Mouse (Mus musculus) natural killer cell, adult 2 months (primary cell): Measurements from ENCODE around the gene Pacsin2.

ENCODE experiments used
- DNase-seq, 2 experiments: peaks; one replicate each; pipeline ENCODE4 v3.0.0; 2022; ENCODE audit warnings: low spot score in 2 of 2

The Pacsin2 gene

DNA sequence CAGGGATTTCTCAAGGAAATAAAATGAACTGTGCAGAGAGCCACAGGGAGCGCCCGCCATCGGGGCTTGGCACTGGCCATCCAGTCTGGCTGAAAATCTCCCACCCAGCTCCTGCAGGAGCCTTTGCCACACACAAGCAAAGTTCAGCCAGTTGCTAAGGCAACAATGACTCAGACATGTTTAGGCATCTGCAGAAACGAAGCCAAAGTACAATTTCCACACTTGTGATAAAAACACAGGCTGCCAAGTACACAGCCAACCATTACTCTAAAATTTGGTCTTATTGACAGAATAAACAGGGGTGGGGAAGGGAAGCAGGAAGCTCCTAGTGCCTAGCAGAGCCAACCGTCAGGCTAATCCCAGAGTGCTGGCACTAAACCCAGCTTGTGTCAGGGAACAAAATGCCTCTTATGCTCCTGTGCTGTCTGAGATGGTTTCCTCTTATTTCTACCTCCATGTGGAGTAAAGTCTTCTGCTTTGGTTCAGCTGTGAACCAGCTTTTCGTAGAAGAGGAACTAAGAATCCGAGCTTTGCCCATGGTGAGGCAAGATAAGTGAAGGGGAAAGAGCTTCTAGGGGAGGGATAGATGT is 12.7 kb downstream of the Pacsin2 start:
- DNase-seq, result no peak

DNA sequence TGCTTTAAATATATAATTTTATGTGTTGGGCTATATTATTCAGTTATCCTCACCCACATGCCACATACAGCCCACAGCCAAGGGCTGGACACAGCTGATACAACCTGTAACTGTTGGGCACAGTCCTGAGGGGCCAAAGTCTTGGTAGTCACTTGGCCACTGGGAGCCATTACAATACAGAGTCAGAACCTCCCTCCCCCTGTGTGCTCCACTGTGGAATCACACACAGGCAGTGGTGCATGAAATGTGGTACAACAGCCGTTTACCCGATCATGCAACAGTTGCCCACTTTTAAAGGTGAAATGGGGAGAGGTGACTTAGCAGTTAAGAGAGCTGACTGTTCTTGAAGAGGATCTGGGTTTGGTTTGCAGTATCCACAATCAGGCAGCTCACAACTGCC is 14.4 kb downstream of the Pacsin2 start:
- no peak for DNase-seq

GRCm38 (mm10) chr15:83448646-83449045 is 15.8 kb downstream of the Pacsin2 start:
- no peak for DNase-seq

DNA sequence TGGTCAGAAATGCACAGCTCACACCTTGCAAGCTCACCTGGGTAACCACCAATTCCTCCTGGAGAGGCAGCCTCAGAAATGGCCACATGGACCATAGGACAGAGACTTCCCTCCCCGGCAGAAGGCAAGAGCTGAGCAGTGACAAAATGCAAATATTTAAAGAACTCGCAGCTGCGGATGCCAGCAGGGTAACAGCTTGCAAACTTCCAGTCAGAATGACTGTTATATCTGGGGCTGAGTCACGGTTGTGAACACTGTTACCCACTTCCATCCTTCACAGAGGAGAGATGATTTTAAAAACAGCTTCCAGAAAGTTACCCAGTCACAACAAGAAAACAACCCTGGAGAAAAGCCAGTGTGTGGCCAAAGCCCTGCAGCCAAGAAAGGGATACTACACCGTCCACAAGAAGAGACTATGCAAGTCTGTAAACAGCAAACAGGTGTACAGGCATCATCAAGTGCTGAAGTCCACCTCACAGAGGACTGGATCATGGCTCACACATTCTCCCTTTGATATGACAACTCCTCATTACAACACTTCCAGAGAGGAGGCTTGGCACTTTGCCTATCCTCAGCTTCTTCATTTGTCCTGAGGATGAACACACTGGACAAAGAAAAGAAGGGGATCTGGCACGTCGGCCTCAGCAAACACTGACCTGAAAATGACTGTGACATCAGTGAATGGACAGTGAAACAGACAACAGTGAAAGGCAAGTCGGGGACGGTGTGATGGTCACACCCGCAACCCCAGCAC is 16.4 kb downstream of the Pacsin2 start:
- DNase-seq, result no peak

- DNase-seq, result no peak
Observed at GRCm38 (mm10) chr15:83445908-83446307, 18.5 kb downstream of the Pacsin2 start.

DNA sequence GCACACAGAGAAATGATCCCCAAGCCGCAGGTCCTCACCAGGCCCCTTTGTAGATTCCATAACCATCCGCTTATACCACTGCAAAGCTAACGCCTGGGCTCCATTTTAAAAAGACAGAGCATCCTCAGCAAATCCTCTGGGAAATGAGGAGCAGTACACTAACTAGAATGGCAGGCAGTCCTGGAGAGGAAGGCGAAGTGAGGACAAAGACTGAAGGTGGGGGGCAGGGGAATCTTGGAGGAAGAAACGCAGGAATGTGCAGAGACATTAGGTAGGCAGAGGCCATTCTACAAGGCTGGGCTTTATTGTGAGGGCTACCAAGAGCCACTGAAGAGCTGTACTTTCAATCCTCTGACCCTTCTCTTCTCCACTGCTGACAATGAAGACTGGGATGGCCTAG is 19.0 kb downstream of the Pacsin2 start:
- DNase-seq, result no peak

DNA sequence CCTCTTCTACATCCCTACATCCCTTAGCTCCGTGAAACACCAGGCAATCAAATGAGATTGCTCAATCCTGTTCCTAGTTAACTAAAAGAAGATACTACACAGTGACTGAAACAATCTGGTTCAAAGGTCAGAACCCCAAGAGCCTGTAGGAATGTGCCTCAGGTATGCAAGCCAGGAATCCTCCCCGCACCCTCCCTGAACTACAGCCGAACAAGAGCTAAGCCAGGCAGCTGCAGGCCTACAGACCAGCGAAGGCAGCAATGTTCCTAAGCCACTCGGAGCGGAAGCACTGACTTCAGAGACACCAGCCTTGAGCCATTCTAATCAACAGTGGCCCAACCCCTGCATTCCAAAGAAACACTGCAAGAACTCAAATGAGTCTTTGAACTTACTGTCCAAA is 20.0 kb downstream of the Pacsin2 start:
- no peak for DNase-seq

DNA sequence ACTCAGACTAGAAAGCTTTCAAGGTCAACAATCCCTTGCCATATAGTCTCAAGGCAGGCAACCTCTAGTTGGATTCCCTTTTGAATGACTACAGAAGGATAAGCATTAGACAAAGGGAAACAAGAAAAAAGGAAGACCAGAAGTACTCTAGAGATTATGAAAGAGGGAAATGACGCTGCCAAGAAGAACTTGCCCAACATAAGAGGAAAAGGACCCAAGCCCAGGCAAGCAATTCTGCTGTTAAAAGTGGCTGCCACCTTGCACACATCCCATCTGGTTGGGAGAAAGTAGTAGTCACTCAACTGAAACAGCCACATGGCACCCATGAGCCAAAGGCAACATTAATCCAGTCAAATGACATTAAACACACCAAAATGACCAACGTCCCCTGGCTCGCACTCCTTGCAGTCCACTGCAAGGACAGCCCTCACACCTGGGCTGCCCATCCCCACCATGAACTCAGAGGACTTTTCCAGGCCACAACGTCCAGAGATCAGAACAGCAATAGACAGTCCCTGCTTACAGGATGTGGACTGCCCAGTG is 21.8 kb downstream of the Pacsin2 start:
- DNase-seq, result no peak

DNA sequence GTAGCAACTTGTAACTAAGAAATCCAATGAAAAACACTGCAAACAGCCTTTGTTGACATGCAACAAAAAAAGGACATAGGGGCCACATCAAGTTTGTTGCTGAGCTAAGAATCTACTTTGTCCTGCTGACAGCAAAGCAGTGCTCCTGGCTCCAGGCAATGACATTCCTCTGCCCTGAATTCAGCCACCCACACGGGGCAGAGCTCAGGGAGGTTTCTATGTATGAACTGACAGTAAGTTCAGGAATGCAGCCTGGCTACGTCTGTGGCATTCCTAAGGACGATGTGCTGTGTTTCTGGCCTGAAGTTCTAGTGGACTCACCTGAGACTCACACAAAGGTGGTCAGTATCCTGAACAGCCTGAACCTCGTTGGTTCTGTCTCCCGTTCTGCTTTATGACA is 23.7 kb downstream of the Pacsin2 start:
- no peak for DNase-seq

DNA sequence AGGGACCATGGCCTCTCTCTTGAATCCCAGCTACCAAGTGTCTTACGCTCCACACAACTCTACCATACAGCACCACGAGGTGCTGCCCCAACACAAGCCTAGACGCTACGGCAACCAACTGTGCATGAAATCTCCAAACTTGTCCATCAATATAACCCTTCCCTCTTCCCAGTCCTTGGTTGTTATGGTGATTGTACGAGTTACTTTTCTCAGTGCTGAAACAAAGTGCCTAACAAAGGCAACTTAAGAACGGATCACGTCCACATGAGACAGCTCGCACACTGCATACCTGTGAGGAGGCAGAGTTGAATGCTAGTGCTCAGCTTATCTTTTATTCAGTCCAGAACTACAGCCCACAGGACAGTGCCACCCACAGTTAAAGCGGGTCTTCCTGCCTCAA is 27.9 kb downstream of the Pacsin2 start:
- DNase-seq, result no peak

- no peak for DNase-seq
Observed at GRCm38 (mm10) chr15:83435324-83436090, 28.9 kb downstream of the Pacsin2 start.

DNA sequence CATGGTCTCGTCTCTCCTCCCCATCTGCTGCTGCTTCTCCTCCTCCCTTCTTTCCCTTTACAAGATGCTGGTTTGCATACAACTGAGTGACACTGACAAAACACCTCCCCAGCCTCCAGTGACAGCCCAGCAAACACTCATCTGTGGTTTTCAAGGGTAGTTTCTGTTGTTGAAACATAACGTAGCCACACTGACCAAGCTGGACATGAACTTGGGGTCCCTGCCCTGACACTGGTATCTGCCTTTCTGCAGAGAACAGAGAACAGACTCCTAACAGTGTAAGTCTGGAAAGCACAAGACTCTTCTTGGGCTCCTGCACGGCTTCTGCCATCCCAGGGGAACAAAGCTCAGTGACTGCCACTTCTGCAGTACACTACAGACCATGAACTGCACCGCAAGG is 29.7 kb downstream of the Pacsin2 start:
- no peak for DNase-seq

DNA sequence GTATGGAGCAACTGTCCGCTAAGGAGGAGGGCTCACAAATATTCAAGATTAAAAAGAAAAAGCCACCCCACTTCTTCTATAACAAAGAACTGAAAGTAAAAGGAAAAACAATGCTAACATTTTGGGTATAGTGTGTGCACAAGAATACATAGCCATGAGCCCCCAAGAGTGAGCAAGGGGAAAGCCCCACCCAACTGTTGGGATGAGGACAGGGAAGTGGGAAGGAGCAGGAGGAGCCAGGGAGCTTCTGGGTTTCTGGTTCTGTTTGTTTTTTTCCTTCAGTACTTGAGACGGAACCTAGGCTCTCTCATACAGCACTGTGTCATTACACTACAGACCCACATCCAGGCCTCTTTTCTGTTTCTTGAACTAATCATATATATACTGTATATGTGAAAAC is 31.1 kb downstream of the Pacsin2 start:
- DNase-seq, result no peak

DNA sequence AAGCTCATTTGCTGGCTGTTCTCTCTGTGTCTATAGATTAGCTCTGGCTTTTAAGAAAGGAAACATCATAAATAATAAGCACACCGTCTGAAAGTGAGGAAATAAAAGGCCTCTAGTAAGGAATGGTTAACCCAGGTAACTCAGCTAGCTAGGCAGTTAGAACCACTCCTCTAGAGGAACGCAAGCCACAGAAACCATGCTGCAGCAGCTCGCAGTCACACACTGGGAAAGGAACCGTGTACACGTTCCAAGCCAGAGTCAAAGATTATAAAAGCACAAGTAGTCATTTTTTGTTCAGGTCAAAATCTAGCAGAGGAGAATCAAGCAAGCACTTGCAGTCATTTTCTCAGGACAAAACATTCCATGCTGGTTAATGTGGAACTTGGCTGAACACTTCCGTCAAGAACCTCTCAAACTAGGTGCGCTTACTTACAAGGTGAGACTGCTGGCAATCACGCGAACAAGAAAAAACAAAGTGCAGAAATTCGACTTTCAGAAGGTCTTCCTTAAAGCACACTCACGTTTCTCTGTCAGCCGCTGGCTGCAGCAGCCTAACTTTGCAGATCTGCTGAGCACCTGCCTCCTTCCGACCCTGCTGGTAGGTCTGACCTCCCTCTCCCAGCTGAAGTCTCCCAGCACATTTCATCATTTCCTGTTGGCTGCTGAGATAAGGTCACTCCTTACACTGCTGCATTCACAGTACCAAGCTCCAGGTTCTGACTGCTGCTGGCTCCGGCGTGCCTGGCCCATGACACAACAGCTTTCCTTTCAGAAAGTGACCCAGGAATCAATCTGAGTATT is 32.0 kb downstream of the Pacsin2 start:
- DNase-seq, result no peak

DNA sequence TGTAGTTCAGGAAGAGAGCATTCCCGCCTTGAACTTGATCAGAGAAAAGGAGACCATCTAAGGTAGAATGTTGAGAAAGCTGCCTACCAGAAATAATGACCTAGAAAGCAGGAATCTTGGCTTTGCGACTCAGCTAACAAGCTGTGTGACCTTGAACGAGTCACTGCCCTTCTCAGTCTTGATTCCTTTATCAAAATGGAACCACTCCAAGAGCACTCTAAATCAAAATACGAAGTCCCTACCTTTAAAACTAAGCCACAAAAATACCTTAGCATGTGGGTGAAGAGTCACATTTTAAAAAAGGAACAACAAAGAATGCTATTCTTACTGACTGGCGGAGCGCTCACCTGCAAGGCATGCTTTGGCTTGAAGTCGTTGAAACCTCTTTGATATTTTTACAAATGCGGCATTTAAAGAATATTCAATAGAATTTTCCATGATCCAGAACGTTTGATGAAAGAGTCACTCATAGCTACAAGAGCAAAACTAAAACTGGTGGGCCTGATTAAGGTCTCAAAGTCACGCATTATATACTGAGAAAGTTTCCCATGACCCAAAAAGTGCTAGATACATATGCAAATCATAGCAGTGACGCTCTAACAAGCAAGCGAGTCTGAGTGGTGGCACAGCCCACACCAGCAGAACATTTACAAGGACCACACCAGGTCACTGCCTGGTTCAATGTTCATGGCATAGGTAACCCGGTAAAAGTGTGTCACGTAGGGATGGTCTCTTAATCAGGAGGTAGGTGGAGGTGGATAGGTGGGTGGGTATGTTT is 33.2 kb downstream of the Pacsin2 start:
- DNase-seq, result no peak

DNA sequence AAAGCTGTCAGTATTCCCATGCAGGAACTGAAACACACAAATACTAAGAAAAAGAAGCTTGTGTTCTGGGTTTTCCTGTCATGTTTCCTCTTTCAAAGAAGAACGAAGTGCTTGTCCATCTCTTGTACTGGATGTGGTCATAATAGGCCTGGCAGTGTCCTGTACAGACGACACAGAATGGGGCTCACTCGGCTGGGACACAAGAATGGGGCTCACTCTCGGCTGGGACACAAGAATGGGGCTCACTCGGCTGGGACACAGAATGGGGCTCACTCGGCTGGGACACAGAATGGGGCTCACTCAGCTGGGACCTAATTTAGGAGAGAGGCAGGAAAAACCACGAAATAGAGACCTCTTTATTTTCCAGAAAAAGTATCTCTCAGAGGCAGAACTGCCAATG is 34.0 kb downstream of the Pacsin2 start:
- DNase-seq, result no peak

DNA sequence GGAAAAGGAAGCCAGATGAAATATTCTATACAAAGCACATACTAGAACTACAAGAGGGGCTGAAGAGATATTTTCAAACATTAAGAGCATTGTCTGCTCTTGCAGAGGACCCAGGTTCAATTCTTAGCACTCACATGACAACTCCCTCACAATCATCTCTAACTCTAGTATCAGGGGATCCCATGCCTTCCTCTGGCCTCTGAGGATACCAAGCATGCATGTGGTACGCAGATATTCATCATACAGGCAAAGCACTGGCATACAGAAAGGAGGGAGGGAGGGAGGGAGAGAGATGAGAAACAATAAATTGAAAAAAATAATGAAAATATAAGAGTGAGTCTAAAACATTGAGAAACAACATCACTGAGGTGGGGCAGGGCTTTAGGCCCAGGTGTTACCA is 35.8 kb downstream of the Pacsin2 start:
- DNase-seq, result no peak

DNA sequence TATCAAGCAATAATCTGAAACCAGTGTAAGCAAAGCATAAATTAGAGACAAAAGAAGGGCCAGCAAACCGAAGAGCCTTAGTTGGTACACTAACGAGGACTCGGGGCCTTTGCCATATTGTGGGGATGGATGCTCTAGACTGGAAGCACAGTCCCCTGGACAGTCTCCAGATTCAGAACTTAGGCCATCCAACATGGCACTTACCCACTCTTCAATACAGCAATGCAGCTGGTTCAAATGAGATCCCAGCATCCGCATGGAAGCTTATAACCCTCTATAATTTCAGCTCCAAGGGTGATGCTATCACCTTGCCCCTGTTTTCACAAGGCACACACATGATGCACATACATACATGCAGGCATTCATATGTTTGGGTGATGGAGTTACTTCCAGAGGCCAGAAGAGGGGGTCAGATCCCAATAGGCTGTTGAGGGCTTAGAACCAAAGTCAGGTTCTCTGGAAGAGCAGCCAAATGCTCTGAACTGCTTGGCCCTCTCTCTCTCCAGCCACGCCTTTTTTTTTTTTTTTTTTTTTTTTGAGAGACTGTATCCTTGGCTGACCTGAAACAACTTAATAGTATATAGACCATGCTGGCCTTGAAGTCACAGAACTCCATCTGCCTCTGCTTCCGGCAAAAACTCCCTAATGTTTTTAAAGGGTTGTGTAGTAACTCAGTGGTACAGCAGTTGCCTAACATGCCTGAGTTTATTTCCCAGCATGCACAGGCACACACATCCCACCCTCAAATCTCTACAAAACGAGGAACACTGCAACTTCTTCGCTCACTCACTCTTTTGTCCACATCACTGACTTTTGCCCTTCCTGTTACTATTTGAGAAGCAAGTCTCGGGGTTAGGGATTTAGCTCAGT is 36.9 kb downstream of the Pacsin2 start:
- DNase-seq, result no peak

GRCm38 (mm10) chr15:83425794-83426193 is 38.6 kb downstream of the Pacsin2 start:
- peak; percentile 61 to 77 for DNase-seq

DNA sequence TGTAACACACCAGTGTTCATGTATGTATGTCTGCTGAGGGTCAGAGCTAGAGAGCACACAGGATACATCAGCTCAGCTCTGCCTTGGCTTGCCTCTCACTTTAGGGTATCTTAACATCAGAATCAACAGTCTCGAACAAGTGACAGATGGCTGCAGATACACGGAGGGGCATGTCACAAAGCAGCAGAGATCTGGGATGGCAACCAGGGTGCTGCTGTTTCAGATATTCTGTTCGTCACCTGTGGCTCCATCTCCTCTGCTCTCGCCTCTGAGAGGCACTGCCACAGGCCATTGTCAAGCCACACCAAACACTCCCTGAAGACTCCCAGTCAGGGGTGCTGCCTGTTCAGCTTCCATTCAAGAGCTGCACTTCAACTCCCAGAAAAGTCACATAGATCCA is 39.1 kb downstream of the Pacsin2 start:
- no peak for DNase-seq
